Mouse (Mus musculus) stomach, postnatal 0 days (tissue): Measurements from ENCODE around the gene Enox1.

Source experiments
- CTCF ChIP-seq: IDR thresholded peaks from 2 replicates; pipeline ENCODE4 v1.5.1; 2016; ENCODE audit warnings: antibody characterized with exemption, low read depth, mild to moderate bottlenecking, moderate library complexity
- EP300 ChIP-seq: optimal IDR thresholded peaks from 2 replicates; pipeline ENCODE3; 2016; ENCODE audit warnings: antibody characterized with exemption

GRCm38 (mm10) chr14:77534120-77534519 is 377.6 kb downstream of the Enox1 start:
- TF ChIP-seq CTCF = no peak
- TF ChIP-seq EP300 = no peak
